Mouse (Mus musculus) layer of hippocampus, postnatal 36 days (tissue): ENCODE data around the gene Erp27. TPM values are rescaled to one million over a fixed set of nuclear protein-coding genes. Genes with fewer than 3 reads are reported as not detected.
A peak's percentile ranks its signal among the peaks of the same experiment; 100 is the strongest.

Experiments
- DNase-seq, 2 experiments: peaks; one replicate each; pipeline ENCODE4 v3.0.0; 2022
- total RNA-seq, 2 experiments: library from RNA; stranded (reverse); gene quantifications; 2 replicates each; pipeline ENCODE4 v1.2.3; 2021

The Erp27 gene
- total RNA-seq, 2 experiments from 2014 or later = 0.80 to 1.1 TPM

DNA sequence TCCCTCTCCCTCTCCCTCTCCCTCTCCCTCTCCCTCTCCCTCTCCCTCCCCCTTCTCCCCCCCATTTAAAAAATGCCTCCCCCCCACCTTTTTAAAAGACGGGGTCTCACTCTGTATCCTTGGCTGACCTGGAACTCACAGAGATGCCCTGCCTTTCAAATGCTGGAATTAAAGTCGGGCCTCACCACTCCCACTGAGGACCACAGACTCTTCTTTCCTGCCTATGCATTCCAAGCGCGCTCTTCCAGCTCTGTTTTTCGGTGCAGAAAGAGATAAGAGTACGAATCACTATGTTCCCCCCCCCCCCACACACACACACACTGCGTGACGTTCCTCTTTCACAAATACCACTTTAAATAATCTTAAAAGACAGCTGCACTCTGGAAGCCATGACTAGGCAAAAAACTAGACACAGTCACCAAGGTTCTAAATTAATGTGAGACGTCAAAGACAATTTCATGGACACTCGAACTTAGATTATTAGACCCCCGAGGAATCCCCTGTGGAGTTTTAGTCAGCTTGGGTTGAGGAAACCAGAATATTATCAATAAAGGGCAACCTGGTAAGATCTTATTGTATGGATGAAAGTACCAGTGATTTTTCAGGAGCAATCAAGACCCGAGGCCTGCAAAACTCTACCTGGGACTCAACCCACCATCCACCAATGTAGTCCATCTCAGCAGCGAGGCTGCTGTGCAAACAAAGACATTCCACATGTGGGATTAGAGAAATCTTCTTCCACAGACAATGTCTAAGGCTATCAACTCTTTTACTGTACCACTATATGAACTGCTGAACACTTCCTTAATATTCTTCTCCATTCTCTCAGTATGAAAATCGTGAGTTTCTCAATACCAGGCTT is 17.6 kb upstream of the Erp27 start:
- no peak for DNase-seq

DNA sequence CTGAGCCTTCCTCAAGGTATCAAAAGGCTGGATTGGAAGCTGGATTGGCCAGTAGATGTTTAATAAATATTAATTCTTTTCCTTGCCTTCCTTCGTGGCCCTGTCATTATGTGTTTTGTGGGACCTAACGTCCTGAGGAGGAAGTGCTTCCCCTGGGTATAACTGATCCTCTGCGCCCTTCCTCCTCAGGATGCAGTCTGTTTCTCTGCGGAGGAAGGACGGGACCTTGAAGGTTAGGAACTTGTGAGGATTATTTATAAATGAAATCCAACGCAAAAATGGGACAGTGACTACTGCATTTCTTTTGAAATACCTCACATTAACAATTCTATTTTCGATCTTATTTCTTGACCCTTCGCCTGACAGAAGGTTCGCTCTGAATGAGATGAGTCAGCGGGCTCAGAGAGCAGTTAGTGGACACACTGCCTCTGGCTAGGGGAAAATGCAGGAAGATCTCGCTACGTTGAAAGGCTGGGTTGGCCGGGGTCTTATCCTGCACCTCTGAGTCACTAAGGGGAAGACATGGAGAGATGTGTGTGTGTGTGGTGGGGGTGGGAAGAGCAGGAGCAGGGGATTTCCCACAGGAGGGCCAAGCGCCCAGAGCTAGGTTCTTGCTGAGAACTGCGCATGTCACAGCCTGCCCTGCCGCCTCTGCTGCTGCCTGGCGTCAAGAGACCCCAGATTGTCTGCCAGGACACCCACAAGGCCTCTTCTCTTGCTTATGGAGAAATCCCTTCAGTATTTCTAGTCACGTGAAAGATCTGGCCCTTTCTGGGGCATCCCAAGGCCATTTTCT is 16.5 kb upstream of the Erp27 start:
- no peak for DNase-seq

DNA sequence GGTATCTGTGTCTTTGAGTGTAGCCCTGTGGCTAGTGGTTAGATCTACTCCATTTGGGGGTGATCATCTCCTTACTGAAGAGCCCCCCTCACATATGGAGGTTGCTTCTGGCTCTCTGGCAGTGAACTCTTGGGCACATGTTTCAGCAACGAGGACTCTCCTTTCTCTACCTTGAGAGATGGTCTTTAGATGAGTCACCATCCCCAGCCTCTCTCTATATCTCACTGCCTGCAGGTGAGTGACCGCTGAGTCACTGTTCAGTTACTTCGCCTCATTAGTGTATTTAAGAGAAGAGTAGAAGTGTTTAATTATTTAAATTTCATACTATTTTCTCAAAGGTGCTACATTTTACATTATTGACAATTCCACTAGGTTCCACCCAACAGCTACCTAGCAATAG is 15.1 kb upstream of the Erp27 start:
- no peak for DNase-seq

DNA sequence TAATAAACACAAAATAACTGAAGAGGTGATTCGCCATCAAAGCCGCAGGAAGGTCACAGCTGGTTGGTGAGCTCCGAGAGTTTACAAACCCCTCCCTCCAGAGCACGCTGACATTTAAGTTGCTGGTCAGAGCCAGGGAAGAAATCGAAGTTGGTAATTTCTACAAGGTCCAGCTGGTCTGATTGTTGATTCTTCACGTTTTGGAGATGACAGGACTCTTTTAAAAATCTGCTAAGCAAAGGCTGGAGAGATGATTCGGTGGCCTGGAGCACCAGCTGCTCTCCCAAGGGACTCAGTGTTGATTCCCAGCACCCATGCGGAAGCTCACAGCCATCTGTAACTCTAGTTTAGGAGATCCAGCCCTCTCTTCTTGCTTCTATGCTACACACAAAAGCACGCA is 14.4 kb upstream of the Erp27 start:
- no peak for DNase-seq

DNA sequence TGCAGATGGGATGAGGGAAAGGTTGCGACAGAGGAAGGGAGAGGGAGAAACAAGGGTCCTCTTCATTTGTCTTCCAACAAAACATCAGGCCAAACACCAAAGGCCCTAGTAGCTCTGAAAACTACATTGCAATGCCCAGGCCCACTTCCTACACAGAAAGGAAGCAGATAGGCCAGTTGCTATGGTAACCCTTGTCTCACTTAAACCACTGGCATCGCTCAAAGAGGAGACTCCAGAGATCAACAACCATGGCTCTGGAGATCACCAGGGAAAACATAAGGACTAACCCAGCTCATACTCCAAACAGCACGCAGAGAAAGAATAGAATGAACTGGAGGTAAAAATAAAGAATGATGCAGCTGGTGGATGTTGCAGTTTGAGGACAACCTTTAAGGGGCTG is 13.3 kb upstream of the Erp27 start:
- DNase-seq = no peak

DNA sequence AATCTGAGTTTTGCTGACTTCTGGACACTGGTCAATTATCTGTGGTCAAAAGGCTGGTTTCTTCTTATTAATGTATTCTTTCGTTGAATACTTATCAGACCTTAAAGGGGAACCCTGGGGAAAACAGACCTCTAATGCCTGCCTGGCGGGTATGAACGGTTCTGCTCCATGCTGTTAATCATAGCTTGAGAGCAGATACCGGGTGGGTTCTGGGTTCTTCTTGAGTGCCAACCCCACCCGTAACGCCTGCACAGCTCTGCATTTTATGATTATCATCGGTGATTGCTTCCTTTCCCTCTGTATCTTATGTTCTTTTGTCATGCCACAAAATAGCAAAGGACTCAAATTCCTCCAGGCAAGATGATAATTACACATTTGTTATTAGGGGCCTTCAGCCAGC is 12.1 kb upstream of the Erp27 start:
- no peak for DNase-seq

DNA sequence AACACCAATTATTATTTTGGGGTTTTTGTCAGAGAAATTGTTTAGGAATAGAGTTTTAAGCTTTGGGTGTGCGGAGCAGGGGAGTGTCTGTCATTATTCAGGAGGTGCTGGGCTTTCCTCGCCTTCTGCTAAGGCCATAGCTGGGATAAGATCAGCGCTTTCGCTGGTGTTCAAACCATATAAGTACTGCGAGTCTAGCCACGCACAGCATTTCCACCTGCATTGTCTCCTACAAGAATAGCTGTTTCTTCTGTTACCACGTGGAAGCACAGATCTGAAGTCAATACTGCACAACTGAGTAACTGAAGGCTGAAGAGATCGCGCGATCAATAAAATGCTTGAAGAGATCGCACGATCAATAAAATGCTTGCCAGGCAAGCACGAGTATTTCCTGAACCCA is 9.3 kb upstream of the Erp27 start:
- DNase-seq = no peak

DNA sequence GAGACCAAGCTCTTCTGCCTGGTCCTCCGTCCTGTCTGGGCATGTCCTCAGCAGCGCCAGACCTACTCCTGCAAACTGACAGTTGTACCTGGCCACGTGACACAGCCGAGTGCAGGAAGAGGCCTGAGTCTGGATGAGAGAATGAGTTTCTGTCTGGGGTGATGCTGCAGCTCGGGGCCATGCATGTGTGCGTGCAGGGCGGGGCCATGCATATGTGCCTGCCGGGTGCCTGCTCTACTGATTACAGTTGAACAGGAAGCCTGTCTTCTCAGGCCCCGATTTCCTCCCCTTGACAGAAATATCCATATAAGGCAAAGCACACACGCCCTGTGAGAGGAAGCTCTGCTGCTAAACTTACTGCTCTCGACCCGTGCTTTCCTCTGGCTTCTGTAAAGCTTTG is 8.7 kb upstream of the Erp27 start:
- no peak for DNase-seq

DNA sequence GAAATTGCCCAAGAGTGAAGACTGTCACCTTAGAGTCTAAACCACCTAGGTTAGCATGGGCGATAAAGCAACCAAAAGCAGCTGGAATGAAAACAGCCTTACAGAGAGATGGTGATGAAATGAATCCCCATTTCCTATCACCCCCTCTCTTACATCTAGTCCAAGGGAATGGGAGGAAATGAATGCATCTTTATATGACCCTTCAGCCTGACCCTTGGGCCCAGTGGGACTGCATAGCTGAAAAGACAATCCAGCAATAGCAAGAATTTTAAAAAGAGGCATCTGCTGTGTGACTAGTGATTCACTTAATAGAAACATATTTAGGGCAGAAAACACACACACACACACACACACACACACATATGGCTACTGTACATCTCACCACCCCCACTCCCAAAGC is 5.6 kb upstream of the Erp27 start:
- no peak for DNase-seq

DNA sequence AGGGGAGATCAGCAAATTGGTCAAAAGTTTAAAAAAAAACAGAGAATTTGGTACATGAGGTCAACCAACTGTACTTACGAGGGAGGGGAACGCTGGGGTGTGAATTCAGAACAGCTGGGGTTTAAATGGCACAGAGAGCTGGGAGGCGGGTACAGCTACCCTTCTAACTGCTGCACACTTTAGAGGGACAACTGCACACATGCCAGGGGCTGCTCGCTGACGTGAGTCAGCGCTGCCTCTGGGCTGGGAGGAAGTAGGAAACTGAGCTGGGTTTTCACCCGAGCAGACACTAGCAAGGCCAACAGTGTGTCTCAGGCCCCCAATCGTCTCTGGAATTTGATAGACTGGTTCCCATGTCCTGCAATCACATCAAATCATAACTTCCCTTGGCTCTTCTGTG is 3.1 kb upstream of the Erp27 start:
- DNase-seq = no peak

DNA sequence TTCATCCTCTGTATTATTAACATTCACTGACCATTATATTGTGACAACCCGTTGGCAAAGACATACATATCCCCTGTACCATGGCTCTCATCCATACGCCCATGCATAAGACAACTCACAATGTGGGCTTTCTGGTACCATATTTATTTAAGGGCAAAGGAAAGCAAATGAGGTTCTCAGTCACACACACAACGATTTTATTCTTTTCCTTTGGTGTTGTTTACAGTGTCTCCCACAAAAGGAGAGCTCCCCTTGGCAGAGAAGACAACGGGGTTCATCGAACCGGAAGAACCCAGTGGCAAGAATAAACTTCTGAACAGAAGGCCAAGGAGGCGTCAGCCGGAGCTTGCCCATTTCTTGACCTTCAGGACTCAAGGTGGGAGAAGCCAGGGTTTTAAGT is 1.6 kb upstream of the Erp27 start, which contains the start of gene Pde6h:
Gene Pde6h, plus strand, starts transcription at position 301 of the 400 bp plus-strand sequence.
- no peak for DNase-seq

DNA sequence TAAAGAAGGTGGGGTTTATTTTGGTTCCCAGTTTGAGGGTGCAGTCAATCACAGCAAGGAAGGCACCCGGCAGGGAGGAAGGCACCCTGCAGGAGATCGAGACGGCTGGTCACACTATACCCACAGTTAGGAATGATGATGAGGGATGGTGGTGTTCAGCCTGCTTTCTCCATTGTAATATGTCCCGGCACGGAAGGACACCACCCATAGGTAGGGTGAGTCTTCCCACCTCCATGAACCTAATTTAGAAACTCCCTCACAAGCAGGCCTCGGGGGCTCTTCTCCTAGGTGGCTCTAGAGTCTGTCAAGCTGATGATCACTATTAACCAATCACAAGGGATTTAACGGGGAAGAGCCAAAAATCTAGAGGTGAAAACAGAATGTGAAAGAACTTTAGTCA is 891 bp upstream of the Erp27 start:
- DNase-seq = no peak

DNA sequence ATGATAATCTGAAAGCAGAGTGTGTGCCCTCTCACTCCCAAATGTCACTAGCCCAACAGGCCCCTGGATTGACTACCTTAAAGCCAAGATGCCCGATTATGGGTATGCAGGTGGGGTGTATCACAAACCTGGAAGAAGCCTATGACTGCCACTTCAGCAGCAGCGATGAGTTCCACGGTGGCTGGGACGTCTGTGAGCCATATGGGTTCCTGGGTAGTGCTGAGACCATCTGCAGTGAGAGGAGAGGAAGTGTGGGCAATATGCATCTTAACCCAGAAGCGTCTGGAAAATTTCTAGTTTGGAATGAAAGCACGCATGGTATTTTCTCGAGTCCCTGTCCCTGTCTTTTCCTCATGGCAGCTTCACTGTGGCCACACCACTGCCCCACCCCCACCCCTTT is 379 bp downstream of the Erp27 start:
- peak in 1 of 2 experiments; percentile 27 for DNase-seq

DNA sequence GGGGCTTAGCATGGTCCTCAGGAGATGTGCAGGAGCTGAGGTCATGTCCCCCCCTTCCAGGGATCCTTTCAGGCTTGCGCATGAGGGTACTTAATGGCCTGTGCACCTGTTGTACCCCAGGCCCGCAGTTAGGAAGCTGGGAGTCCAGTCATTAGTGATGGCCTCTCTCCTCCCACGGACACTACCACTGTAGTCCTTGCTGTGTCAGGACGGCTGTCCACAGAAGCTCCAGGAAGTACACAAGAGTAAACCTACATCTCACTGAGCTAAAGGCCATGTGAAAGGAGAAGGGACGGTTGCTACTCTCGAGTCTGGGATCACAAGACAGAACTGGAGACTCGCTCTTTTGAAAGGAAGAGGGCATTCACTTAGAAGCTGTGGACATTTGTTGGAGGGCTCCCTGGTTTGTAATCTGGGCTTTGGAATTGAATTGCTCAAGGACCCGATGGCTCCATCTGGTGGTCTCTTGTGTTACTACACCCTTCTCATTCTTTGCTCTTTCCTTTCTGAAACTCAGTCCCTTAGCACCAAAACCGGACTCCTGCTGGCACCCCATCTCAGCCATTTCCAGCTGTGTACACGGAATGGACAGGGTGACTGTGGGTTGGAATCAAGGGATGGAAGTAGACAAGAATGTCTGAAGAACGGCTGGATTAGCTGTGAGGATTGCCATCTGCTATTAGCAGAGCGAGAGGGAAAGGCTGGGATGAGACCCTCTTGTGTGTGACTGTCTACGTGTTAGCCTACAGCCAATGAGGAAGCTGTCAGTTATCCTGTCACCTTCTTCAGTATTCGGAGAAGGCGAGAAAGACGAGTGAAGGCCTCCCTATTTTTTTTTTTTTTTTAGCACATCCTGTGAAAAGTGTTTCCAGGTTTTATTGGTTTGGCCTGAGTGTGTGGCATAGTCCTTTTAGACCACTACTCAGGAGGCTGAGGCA is 1.4 kb downstream of the Erp27 start:
- peak; percentile 55 to 67 for DNase-seq

DNA sequence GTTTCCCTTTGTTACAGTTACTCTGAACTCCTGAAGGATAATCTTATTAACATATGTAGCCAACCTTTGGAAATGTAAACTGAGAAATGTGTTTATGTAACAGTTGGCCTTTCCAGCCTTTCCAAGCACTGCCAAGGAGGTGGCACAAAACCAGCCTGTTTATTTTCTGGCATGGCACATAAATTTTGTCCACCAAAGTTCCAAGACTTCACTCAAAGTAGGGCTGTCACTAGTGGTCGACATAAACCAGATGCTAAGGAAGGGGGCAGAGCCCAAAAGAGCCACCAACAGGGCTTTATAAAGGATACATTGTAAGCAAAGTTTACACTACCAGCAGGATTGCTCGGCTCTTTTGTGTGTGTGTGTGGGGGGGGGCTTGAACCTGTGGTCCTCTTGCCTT is 4.1 kb downstream of the Erp27 start:
- DNase-seq = no peak

DNA sequence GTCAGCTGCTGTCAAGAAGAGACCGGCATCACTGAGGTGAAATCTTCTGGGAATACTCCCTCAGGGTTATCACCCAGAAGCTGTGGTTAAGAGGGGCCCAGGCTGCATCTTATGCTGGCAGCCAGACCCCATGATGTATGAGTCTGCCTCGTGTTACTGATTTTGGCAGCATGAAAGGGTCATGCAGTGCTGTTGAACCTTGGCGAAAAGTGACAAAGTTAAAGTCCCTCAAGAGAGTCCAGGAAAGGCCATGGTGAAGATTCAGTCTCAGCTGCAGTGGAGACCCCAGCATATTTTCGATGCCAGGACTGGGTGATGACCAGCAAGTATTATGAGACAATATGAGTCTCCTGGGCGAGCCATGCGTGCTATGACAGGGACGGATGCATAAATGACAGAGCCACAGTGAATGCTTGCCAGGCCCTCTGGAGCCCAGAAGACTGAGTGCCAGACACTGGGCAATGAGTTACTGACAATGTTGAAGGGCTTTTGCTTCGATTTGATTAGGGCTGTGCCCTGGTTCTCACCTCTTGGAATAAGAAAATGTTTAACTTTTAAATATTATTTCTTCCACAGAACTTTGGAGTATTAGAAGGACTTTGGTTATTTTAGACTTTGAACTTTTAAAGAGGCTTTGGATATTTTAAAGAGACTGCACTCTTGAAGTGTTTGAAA is 6.1 kb downstream of the Erp27 start:
- DNase-seq = no peak

DNA sequence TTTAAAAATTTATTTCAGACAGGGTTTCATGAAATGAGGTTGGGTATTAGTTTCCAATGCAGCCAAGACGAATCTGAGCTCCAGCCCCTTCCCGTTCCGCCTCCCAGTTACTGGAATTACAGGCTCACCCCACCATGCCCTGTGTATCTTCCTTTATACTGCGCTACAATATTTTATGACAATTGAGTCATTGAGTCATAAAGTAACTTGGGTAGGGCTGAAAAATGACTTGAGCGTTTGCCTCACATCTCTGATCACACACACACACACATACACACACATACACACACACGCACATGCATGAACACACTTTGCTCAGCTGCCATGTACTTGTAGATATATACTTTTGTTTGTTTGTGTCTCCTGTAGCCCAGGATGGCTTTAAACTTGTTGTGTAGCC is 7.7 kb downstream of the Erp27 start:
- no peak for DNase-seq

DNA sequence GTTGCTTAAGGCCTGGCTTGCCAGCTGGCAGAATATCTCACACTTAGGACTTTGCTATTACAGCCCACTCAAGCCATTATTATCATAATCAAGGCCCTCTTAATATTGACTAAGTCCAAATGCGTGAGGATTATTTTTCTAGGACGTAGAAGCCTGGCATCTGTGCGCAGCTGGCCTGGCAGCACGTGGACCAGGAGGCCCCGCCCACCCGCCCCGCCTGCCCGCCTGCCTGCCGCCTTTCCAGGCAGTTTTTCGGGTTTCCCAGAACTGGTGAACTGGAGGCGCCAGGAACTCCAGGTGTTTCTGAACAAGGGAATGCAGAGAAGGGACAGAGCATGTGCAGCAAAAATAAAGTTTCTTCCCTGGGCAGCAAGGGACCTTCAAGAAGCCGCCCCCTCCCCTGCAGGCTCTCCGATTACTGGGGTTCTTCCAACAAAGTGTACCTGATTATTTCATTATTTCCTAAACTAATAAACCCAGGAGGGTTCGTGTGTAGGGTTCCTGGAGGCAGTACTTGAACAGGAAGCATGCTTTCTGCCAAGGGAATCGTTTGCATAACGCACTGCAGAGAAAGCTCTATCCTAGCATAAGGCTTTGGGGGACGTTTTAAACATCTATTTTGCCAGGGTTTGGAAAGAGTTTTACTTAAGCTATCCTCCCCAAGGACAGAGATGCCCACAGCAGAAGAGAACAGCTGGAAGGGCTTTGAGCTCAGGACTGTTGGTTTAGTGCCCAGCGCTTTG is 8.4 kb downstream of the Erp27 start:
- no peak for DNase-seq

DNA sequence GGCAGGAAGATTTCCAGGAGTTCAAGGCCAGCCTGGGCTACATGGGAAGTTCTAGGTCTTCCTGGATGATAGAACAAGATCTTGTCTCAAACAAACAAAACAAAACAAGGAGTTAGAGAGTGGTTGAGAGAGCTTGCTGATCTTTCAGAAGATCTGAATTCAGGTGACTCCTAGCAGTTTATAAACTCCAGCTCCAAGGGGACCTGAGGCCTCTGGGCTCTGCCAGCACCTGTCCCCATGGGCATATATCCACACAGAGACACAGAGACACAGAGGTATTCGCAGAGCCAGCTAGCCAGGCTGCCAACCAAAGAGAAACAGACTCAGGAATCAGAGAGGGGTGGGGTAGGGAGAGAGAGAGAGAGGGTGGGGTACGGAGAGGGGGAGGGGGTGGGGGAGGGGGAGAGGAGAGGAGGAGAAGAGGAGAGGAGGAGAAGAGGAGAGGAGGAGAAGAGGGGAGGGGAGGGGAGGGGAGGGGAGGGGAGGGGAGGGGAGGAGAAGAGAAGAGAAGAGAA is 9.2 kb downstream of the Erp27 start:
- DNase-seq = no peak

DNA sequence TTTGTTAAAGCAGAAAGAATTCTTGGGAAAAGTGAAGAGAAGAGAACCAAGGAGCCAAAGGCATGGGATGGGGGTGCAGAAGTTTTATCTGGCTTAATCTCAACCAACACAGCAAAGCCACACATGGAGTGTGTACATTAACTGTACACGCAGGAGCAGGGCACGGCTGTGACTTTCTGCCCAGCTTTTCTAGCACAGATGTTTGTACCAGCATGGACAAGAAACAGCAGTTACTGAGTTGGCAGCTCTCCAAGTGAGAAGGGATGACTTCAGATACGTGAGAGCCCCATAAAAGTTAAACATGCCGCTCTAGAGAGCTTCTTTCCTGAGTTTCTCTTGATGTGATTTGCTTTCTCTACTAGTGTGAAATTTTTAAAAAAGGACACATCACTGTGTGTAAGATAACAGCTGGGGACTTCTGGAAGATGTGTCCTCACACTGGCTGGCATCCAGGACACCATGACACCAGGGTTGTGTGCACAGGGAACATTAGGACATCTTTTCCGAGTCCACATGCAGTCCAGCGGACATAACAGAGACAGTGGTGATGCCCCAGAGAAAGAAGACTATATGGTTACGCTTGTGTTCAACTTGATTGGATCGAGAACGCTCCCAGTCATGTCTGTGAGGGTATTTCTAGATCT is 11.6 kb downstream of the Erp27 start:
- DNase-seq = no peak

DNA sequence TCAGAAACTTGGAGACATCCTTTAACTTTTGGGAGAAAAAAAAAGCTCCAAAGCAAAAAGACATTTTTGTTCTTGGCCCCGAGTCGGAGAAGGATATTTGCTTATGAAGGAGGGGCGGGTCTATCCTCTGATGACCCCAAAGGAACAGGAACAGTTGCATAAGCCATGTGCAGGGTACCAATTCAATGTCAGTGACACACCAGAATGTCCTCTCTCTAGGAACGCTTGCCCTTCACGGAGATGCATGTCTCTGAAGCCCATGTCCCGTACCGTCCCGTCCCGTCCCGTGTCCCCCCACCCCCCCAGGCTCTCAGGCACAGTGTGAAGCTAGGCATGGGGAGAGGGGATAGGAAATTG is 15.1 kb downstream of the Erp27 start:
- DNase-seq = no peak
